Mouse (Mus musculus): Measurements from ENCODE around the gene Eif5a.

GRCm38 (mm10) chr11:69936156-69936555, 14.4 kb upstream of the Eif5a start:
- TF ChIP-seq GATA1 (IDR thresholded peaks at IDR 0.05; ENCODE audit: borderline replicate concordance, low read length) (no peak), CTCF (IDR thresholded peaks at IDR 0.05; ENCODE audit: low read depth, low read length) (no peak), POLR2AphosphoS5 (IDR thresholded peaks at IDR 0.05; ENCODE audit: insufficient replicate concordance, low read depth, low read length) (no peak), TAL1 (conservative IDR thresholded peaks at IDR 0.05; ENCODE audit: low read depth, low read length) (no peak), GATA2 (IDR thresholded peaks at IDR 0.05; ENCODE audit: borderline replicate concordance, low read depth, low read length) (no peak)
